Mouse (Mus musculus): Measurements from ENCODE around the gene Coro7. TPM values are rescaled to one million over a fixed set of nuclear protein-coding genes. Genes with fewer than 3 reads are reported as not detected.

Gene Coro7
- polyA plus RNA-seq, 1 experiment from 2014 or later: 10.3 TPM

DNA sequence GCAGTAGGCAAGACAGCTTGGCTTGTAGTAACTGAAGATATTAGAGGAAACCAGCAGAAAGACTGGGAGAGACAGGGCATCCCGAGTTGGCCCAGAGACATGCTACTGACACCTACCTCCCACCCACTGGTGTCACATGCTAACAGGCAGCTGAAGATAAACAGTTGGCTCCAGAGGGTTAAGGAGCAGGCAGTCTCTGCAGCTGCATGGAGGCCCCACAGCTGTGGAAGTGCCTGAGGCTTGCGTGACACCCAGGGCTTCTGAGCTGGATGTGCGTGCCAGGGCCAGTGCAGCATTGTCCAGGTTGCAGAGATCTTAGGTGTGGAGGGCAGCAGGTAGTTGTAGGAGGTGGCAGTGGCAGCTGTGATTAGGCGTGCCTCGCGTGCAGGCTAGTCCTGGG is 52.5 kb downstream of the Coro7 start:
- Histone ChIP-seq H3K27me3 (ENCODE audit: insufficient read depth, low read length) (no peaks in the 10 kb centered on the region), H3K4me2 (ENCODE audit: low read depth, low read length) (no peak overlapping the region)

GRCm38 (mm10) chr16:4624481-4625110 is 55.0 kb downstream of the Coro7 start, which contains the start of gene Pam16:
Gene Pam16, minus strand, starts transcription at chr16:4624988.
- Histone ChIP-seq H3K9me3 (ENCODE audit: low read length) (no peaks in the 10 kb centered on the region), H3K36me3 (replicated peaks; ENCODE audit: insufficient read depth, low read length) (peaks cover 32% of the 10 kb centered on the region), H3K4me3 (ENCODE audit: low read depth, low read length) (peak within 1 kb of the TSS; percentile 71), H3K4me1 (ENCODE audit: insufficient read depth) (peaks cover 16% of the 10 kb centered on the region), H3K27me3 (ENCODE audit: insufficient read depth, low read length) (no peaks in the 10 kb centered on the region), H3K4me2 (ENCODE audit: low read depth, low read length) (peak within 1 kb of the TSS; percentile 71), H3K9ac (replicated peaks) (peak within 1 kb of the TSS; percentile 77), H3K27ac (ENCODE audit: low read depth) (peak within 1 kb of the TSS; percentile 95)
- ATAC-seq (peak; percentile 94), DNase-seq (peak; percentile 94)
- WGBS (ENCODE audit: insufficient replicate concordance): under 1% methylated on average over 48 of the region's 56 CpGs
- TF ChIP-seq EP300 (IDR thresholded peaks at IDR 0.05; ENCODE audit: low read depth) (no peak), CTCF (IDR thresholded peaks at IDR 0.05; ENCODE audit: low read depth) (no peak)

More for the DNA sequence above, 52.5 kb downstream of the Coro7 start:
- no peak for TF ChIP-seq CTCF (IDR thresholded peaks at IDR 0.05; ENCODE audit: low read depth)
- no peak for TF ChIP-seq EP300 (IDR thresholded peaks at IDR 0.05; ENCODE audit: low read depth)
- peaks cover 49% of the 10 kb centered on the region for H3K36me3 ChIP-seq (replicated peaks; ENCODE audit: insufficient read depth, low read length)
- no peak for DNase-seq
- H3K9me3 ChIP-seq (ENCODE audit: low read length): no peaks in the 10 kb centered on the region
- H3K9ac ChIP-seq (replicated peaks): no peak overlapping the region
- WGBS (ENCODE audit: insufficient replicate concordance): 77% methylated on average over 6 of the region's 6 CpGs
- H3K27ac ChIP-seq (ENCODE audit: low read depth): no peak overlapping the region
- no peak for ATAC-seq
- H3K4me1 ChIP-seq (ENCODE audit: insufficient read depth): peaks cover 16% of the 10 kb centered on the region
- H3K4me3 ChIP-seq (ENCODE audit: low read depth, low read length): no peak overlapping the region

DNA sequence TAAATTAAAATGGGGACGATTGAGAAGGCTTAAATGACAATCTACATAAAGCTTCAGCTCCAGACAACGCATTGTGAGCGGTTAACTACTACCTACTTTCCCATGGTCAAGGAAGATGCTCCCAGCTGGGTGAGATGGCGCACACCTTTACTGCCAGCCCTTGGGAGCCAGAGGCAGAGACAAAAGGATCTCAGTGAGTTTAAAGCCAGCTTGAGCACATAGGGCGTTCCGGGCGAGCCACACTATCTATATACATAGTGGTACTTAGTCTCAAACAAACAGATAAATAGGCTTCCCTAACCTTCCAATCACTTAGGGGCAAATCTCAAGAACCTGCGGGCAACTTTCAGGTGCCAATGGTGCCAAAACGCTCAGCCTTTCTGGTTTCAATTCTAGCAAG is 55.5 kb downstream of the Coro7 start:
- ATAC-seq (peak; percentile 15; the same call in 1 of the 2 replicates), DNase-seq (no peak)
- Histone ChIP-seq H3K9me3 (ENCODE audit: low read length) (no peaks in the 10 kb centered on the region), H3K27ac (ENCODE audit: low read depth) (peak overlapping the region; percentile 95), H3K9ac (replicated peaks) (peak overlapping the region; percentile 77), H3K4me2 (ENCODE audit: low read depth, low read length) (peak overlapping the region; percentile 71), H3K4me1 (ENCODE audit: insufficient read depth) (peaks cover 16% of the 10 kb centered on the region), H3K27me3 (ENCODE audit: insufficient read depth, low read length) (no peaks in the 10 kb centered on the region), H3K36me3 (replicated peaks; ENCODE audit: insufficient read depth, low read length) (peaks cover 27% of the 10 kb centered on the region), H3K4me3 (ENCODE audit: low read depth, low read length) (peak overlapping the region; percentile 71)
- no peak for TF ChIP-seq CTCF (IDR thresholded peaks at IDR 0.05; ENCODE audit: low read depth)
- TF ChIP-seq EP300 (IDR thresholded peaks at IDR 0.05; ENCODE audit: low read depth): no peak
- WGBS (ENCODE audit: insufficient replicate concordance): 19% methylated on average over 9 of the region's 9 CpGs

DNA sequence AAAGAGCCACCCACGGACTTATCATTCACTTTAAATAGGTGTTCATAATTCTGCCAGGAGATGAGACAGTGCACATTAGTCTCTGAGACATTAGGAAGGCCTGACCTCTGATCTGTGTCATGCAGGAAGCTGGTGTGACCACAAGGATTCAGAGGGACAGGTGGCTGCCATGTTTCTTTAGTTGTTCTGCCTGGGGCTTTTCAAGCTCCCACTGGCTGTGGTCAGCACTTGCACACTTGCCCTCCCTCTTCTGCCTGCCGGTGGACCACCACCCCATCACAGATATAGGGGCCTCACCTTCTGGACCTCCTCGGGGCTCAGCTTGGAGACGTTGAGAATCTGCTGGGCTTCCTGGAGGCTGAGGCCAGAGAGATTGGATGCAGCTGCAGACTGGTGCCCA is 62.7 kb downstream of the Coro7 start:
- no peak for ATAC-seq
- Histone ChIP-seq H3K4me2 (ENCODE audit: low read depth, low read length) (no peak overlapping the region), H3K9me3 (ENCODE audit: low read length) (no peaks in the 10 kb centered on the region), H3K9ac (replicated peaks) (no peak overlapping the region), H3K4me1 (ENCODE audit: insufficient read depth) (no peaks in the 10 kb centered on the region), H3K27ac (ENCODE audit: low read depth) (no peak overlapping the region), H3K36me3 (replicated peaks; ENCODE audit: insufficient read depth, low read length) (peaks cover 20% of the 10 kb centered on the region), H3K4me3 (ENCODE audit: low read depth, low read length) (no peak overlapping the region), H3K27me3 (ENCODE audit: insufficient read depth, low read length) (no peaks in the 10 kb centered on the region)
- TF ChIP-seq CTCF (IDR thresholded peaks at IDR 0.05; ENCODE audit: low read depth) (no peak), EP300 (IDR thresholded peaks at IDR 0.05; ENCODE audit: low read depth) (no peak)
- DNase-seq: no peak
- WGBS (ENCODE audit: insufficient replicate concordance): 56% methylated on average over 4 of the region's 4 CpGs

GRCm38 (mm10) chr16:4615297-4615696 is 64.3 kb downstream of the Coro7 start:
- DNase-seq (no peak), ATAC-seq (no peak)
- Histone ChIP-seq H3K9ac (replicated peaks) (no peak overlapping the region), H3K4me1 (ENCODE audit: insufficient read depth) (no peaks in the 10 kb centered on the region), H3K4me3 (ENCODE audit: low read depth, low read length) (no peak overlapping the region), H3K36me3 (replicated peaks; ENCODE audit: insufficient read depth, low read length) (peaks cover 25% of the 10 kb centered on the region), H3K9me3 (ENCODE audit: low read length) (no peaks in the 10 kb centered on the region), H3K4me2 (ENCODE audit: low read depth, low read length) (no peak overlapping the region), H3K27me3 (ENCODE audit: insufficient read depth, low read length) (no peaks in the 10 kb centered on the region), H3K27ac (ENCODE audit: low read depth) (no peak overlapping the region)
- 92% methylated on average over 1 of the region's 1 CpGs for WGBS (ENCODE audit: insufficient replicate concordance)
- TF ChIP-seq EP300 (IDR thresholded peaks at IDR 0.05; ENCODE audit: low read depth) (no peak), CTCF (IDR thresholded peaks at IDR 0.05; ENCODE audit: low read depth) (no peak)

DNA sequence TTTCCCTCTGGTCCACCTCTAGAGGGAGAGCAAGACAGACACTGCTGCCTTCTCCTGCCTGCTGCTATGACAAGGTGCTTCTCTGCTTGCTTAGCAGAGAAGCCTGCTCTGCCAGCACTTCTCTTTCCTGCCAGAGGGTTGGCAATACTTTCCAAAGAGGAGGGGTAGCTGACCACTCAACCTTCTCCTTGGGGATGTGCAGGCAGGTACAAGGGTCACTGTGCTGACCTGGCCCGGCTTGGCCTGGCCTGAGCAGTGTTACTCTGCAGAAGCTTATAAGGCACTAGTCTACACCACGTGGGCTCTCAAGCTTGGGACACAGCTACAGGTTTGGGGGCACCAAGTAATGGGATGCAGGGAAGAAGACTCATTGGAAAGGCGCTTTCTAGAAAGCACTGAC is 64.9 kb downstream of the Coro7 start:
- Histone ChIP-seq H3K27ac (ENCODE audit: low read depth) (no peak overlapping the region), H3K9ac (replicated peaks) (no peak overlapping the region), H3K4me3 (ENCODE audit: low read depth, low read length) (no peak overlapping the region), H3K36me3 (replicated peaks; ENCODE audit: insufficient read depth, low read length) (peaks cover 25% of the 10 kb centered on the region), H3K4me1 (ENCODE audit: insufficient read depth) (no peaks in the 10 kb centered on the region), H3K27me3 (ENCODE audit: insufficient read depth, low read length) (no peaks in the 10 kb centered on the region), H3K9me3 (ENCODE audit: low read length) (no peaks in the 10 kb centered on the region), H3K4me2 (ENCODE audit: low read depth, low read length) (no peak overlapping the region)
- no peak for ATAC-seq
- no peak for DNase-seq
- 78% methylated on average over 3 of the region's 3 CpGs for WGBS (ENCODE audit: insufficient replicate concordance)
- no peak for TF ChIP-seq EP300 (IDR thresholded peaks at IDR 0.05; ENCODE audit: low read depth)
- no peak for TF ChIP-seq CTCF (IDR thresholded peaks at IDR 0.05; ENCODE audit: low read depth)
